Mouse (Mus musculus) heart, adult 9 months (tissue): ENCODE data around the gene Itga9.

Source experiments
- DNase-seq, 2 experiments: peaks; one replicate each; pipeline ENCODE4 v3.0.0; 2022; ENCODE audit warnings: low spot score in 2 of 2

Itga9 gene

DNA sequence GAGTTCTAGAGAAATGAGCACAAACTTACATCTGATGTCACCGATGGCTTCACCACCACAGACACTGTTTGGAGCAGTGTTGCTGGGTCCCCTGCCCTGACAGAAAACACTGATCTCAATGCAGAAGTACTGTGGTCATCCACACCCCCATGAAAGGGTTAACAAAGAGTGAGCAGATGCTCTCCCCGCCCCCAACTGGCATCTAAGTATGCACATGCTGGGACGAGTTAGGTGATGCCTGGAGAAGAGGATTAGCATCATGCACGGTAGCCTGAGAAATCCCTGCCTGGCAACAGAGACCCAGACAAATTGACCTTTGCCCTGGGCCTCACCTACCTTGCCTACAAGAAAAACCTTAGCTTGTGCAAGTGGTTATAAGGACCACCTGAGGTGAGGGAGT is 162.1 kb downstream of the Itga9 start:
- DNase-seq: no peak

DNA sequence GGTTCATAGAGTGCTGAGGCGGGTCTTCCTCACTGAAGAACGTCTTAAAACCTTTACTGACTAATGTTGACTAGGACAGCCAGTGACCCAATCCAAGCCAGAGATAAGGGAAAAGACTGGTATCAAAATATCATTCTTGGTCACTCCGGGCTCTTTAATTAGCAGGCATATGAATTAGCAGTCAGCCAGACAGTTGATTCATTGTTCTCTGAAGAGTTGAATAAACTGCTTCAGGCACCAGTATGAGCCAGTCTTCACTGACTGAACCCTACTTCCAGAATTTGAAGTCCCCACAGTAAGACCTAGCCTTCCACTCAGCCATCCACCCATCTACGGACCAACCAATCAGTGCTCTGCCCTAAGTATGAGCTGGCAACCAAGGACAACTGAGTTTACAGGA is 163.9 kb downstream of the Itga9 start:
- no peak for DNase-seq

GRCm38 (mm10) chr9:118774676-118775075 is 168.2 kb downstream of the Itga9 start:
- no peak for DNase-seq

GRCm38 (mm10) chr9:118776880-118777438 is 170.5 kb downstream of the Itga9 start:
- no peak for DNase-seq

DNA sequence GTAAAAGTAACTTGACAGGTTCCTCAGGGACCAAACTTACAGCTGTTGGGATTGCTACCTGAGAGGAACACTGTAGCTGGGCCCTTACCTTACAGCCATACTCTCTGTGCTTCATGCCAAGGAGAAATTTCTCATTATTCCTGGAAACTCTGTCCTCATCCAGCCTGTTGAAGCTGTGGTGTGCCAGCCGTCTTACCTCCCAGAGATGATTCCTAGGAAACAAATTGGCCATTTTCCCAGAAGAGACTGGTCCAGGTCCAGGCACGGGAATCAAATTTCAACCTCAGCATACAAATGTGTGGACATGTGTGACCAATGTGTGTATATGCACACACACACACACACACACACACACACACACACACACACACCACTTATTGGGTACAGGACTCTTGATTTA is 172.1 kb downstream of the Itga9 start:
- DNase-seq: no peak

DNA sequence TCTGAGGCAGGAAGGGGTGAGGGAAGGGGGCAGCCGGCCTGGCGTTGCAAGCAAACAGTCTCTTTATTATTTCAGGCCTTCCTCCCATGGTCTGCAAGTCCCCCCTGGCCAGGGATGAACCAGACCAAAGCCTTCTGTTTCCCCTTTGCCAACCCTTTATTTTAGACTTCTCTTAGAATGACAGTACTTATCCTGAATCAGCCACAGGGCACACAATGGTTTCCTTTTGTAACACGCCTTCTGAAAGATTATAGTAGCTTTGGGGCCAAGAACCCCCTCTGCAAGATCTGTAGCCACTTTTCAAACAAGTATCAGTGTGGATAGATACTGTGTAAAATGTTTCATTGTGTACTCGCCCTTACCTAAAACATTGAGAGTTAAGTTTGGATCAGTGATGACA is 178.1 kb downstream of the Itga9 start:
- no peak for DNase-seq

- no peak for DNase-seq
Observed at GRCm38 (mm10) chr9:118785816-118786215, 179.3 kb downstream of the Itga9 start.

- no peak for DNase-seq
Observed at GRCm38 (mm10) chr9:118788869-118789281, 182.4 kb downstream of the Itga9 start.

- DNase-seq: no peak
Observed at GRCm38 (mm10) chr9:118791231-118791630, 184.7 kb downstream of the Itga9 start.

DNA sequence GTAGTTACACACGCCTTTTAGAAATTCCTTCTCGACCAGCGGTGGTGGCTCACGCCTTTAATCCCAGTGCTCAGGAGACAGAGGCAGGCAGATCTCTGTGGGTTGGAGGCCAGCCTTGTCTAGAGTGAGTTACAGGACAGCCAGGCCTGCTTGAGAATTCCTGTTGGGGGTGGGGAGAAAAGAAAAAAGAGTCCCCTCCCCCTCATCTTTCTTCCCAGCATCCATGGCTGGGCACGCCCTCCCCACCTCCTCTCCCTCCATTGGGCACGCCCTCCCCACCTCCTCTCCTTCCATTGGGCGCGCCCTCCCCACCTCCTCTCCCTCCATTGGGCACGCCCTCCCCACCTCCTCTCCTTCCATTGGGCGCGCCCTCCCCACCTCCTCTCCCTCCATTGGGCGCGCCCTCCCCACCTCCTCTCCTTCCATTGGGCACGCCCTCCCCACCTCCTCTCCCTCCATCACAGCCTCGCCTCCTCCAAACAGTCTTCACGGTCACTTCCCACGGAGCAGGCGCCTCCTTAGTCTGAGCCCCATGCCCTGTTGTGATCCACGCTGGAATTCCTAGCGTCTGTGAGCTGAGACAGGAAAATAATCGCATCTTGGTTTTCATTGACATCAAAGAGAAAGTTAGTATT is 186.8 kb downstream of the Itga9 start:
- no peak for DNase-seq

DNA sequence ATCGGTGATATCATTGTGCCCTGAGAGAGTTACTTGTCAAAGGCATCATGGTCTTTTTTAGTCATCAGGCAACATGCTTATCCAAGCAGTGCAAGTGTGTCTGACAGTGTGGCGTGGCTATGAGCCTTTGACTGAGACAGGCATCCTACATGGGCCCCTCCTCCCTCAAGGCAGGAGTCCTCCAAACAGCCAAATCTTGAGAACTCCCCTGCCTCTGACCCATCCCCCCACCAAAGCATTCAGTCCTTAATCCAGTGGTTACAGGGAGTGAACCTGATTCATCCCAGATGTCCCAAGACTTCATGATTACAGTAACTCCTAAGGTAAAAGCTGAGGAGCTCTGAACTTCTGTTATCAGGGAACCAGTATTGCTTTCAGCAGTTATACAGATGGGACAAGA is 188.2 kb downstream of the Itga9 start:
- no peak for DNase-seq

- no peak for DNase-seq
Observed at GRCm38 (mm10) chr9:118795304-118795703, 188.8 kb downstream of the Itga9 start.

DNA sequence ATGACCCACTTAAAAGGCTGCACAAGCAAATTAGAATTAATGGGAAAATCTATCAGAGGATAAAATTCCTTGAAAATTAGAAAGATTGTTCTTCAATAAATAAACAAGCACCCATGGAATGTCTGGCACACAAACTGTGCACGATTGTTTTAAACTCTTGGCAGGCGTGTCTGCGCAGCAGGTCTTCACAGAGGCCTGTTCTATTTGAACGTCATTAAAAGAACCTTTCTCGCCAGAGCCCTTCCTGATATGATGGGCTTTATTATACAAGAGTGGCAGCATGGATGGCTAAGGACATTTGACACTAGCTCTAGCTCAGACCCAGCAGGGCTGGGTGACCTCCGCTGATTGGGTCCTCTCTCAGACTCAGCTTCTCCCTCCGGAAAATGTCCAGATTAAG is 192.6 kb downstream of the Itga9 start:
- DNase-seq: peak; percentile 25 to 49

DNA sequence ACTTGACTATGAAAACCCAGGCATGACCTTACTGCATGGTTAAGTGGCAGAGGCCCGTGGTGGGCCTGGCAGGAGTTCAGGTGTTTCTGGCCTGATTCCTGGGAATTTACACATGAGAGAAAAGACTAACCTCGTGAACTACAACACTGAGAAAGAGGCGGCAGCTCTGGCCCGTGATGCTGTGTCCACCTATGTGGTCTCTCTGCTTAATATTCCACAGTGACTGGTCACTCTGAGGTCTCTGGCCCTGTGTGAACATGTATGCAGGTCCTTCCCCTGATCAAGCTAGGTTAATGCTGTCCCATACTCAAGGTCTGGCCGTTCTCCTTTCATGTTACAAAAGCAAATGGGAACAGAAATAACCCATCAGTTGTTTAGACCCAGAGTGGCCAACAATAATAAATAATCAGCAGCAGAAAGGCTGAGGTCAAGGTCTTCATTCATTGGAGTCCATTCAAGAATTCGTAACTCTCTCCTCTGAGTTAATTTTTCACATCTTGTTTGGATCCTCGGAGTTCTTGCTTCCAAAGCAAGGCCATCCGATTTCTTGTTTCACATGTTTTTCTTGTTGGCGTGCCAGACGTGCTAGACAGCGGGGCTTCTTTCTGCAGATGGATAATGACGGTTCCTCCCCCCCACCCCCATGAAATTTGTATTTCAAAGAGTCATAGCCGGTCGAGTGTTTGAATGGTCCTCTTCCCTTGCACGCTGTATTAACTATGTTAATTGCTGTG is 194.9 kb downstream of the Itga9 start:
- peak; percentile 55 to 72 for DNase-seq

DNA sequence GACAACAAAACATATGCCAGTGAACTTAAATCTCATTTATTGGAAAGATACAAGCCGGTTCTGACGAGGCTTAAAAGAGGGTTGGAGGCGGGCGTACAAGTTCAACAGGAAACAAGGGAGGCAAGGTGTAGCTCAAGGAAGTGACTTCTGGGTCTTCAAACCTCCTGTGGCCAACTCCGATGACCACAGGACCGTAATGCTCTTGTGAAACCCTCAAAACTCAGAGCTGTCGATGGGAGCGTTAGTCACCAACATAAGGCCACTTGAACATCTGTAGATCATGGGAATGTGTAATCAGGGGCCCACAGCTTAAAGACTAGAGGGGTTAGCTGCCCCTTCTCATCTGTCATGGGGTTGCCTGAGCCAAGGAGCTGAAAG is 195.4 kb downstream of the Itga9 start:
- DNase-seq: no peak

DNA sequence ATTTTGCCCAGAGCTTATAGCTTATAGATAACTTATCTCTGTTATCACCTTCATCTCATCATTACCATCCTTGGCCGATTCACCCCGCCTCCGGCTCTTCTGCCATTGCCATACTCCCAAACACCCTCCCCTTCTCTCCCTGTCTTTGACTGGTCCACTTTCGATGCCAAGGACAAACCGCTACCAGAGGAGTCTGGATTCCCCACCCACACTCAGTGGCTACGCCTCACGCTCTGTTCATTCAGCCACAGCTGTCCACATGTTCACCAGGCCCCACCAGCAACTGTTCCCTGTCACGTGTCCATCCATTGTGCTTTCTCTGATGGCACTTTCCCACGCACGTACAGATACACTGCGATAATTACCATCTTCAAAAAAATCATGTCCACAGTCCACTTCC is 195.9 kb downstream of the Itga9 start:
- peak in 1 of 2 experiments; percentile 13 for DNase-seq

DNA sequence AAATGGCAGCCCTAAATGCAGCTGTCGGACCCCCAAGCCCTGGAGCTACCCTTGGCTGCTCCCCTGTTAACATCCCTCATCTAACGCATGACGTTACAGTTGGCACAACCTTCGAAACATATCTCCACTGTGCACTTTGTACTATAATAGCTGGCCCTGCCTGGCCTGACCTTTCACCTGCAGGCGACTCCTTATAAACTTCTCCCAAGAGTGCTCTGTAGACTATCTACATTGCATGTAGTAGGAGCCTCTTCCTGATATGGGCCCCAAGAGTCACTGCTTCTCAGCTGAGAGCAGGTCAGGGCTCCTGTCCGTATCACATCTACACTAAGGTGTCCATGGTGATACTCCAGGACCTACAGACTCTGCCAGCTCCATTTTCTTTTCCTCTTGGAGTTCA is 199.2 kb downstream of the Itga9 start:
- no peak for DNase-seq

DNA sequence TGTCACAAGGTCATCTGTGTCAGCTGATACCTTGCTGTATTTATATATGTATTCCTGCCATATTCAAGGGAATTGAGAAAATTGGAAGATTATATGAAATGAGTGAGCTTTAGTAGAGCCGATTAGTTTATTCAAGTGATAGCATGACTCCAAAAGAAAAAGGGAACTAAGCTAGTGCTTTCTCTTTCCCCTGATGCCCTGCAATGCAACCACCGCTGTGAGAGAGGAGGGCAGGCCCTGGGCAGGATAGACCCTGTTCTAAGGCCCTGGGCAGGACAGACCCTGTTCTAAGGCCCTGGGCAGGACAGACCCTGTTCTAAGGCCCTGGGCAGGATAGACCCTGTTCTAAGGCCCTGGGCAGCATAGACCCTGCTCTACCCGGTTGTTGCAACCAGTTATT is 201.2 kb downstream of the Itga9 start:
- DNase-seq: no peak

DNA sequence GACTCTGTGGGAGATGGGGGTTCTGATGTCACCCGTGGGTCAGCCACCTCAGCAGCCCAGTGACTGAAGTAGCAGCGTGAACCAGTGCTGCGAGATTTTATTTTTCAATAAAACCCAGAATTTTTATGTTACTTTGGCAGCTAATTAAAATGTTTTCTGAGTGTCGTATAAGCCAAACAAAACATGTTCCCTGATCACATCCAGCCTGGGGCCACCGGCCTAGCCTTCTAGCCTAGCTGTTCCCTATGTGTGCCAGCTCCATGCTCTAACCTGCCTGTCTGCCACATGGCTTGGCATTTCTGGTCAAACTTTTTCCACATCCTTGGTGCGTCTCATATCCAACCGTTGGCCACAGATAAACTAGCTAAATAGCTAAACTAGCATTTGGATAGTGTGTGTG is 205.7 kb downstream of the Itga9 start:
- DNase-seq: no peak

DNA sequence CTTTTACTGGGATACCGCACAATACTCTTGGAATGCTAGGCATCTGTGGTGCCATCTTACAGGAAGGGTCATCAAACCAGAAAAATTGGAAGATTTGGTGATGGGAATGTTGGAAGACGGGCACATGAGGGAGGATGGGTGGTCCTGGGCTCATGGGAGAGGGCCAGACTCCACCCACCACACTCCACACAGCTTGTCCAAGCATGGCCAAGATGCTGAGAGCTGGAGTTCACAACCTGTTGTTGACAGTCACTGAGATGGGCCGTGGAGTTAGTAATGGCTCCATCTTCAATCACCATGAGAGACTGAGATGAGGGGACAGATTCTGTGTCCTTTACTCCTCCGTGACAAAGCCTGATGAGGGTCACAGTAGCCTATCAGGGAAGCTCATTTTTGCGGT is 207.0 kb downstream of the Itga9 start:
- DNase-seq: no peak

DNA sequence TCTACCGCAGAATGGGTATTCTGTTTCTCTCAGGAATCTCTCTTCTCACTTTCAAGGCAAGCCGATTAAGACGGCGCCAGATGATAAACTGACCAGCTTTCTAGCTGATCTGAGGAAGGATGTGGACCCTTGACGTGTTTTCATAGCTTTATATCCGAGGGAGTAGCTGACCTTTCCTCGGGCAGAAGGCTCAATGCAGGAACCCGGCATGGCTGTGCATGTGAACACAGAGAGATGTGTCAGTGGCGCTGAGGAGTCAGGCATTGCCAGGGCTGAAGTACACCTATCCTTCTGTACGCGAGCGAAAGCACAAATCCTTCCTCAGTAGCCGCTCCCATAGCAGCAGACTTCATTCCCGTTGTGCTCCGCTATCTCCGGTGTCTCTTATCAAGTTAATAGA is 207.6 kb downstream of the Itga9 start:
- no peak for DNase-seq

DNA sequence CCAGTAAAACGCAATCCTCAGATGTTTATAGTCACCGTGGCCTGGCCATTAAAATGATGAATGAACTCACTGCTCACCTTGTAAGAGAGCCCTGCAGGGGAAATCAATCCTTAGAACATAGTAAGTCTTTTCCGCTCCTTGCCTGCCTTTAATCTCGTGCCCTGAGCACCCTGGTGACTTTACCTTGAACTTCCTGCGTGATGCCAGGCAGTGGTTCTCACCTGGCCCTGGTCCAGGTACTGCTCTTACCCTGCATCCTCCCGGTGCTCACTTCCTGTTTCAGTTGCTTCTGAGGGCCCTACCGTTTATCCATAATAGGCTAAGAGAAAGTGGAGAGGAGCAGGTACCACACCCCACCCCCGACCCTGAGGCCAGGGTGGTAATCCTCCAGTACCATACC is 208.0 kb downstream of the Itga9 start:
- DNase-seq: no peak

- no peak for DNase-seq
Observed at GRCm38 (mm10) chr9:118815543-118815942, 209.1 kb downstream of the Itga9 start.
